Mouse (Mus musculus) brain, adult 2 months (tissue): ENCODE measurements at regions not wholly inside any gene's neighbourhood (a gene's known extent, or its start where the extent isn't known, plus 50 kb on each side); places are given as distances from the start of the nearest gene placed in this dataset.
A peak's percentile ranks its signal among the peaks of the same experiment; 100 is the strongest.

Experiments
- DNase-seq: peaks from one replicate; pipeline ENCODE4 v3.0.0; 2011; ENCODE audit warnings: low read depth, low spot score

DNA sequence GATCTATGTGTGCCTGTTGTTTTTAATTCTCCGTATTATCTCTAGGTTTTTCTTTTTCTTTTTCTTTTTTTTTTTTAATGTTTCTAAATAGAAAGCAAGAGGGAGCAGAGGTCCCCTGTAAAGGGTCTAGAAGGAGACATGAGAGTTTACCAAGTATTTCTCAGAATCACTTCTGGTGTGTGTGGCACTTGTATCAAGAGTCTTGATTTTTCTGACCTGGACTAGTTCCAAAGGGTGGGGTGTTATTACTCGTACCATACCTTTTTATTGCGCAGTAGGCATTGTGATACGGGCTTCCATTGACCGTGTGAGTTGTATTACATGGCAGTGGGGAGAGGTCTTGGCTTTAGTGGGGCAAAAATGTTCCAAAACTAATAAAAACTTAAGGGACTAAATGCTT, 63.2 kb upstream of the Bmp6 start:
- no peak for DNase-seq

DNA sequence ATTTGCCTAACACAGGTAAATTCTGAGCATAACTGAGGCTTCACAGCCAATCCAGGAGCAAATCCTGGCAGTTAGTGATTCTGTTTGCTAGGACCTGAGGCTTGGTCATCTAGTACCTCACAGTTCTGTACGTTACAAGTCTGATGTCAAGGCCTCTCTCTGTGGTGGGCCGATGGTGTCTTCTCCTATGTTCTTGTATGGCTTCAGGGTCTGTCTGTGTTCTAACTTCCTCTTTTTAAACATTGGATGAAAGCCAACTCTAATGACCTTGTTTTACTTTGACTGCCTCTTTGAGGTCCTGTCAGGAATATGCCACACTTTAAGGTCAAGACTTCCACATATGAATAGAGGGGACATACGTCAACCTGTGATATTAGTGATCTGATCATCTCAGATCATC, 56.9 kb upstream of the Bmp6 start:
- no peak for DNase-seq

DNA sequence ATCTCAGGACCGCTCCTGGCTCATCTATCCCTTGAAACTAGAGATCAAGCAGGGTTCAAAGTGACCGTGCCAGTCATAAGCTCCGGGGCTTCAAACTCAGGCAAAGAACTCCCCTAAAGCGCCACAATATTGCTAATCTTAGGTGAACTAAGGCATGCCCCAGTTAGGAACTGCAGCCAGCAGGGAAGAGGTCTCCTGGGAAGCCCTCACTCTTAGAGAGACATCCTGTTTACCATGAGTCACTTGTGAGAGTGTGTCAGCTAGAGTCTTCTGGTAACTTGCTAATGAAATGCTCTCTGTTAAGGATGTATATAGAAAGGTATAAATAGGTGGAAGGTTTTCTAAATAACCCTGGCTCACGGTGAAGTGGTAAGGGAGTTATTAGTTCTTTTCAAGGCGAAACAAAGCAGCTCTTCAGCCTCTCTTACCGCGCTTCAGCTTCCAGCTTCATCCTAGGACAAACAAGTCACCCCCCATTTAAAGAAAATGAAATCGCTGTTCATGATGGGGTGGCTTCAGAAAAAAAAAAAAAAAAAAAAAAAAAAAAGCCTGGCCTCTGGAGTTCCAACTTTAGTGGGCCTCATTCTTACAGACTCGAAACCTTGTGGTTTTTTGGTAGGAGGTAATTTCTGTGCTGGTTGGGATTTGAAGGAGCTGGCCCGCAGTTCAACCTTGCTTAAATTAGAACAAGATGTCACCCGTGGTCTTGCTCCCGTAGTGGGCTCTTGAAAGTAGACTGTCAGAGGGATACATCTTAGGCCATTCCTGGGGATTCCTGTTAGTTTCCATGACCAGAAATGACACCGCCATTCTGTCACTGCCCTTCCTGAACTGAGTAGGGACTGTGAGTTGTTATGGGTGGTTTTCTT, 56.1 kb upstream of the Bmp6 start:
- no peak for DNase-seq

DNA sequence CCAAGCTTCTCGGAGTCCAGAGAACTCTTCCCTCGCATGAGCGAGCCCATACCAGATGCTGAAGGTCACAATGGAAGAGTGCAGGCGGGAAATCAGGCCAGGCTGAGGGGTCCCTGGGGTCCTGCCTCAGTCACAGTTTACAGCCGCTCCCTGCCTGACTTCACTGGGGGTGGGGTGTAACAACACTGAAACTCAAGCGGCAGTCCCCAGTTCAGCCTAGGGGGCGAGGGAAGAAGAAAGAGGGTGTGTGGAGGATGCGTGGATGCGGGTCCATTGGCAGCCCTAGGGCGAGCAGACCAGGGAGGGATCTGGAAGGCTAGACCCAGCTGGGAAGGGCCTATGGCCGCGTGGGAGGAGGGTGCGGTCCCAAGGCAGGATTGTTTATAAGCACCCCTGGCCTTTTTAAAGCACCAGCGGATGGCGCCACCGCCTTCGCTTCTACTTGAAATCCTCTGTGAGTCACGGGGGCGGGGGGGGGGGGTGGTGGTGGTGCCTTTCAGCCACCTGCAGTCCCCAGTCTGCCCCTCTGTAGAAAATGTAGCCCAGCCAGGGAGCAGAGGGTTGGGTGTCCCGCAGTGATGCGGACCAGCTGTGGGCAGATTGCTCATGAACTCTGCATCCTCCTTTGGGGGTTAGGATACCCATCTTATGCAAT, 54.5 kb upstream of the Bmp6 start:
- peak; percentile 8 for DNase-seq

DNA sequence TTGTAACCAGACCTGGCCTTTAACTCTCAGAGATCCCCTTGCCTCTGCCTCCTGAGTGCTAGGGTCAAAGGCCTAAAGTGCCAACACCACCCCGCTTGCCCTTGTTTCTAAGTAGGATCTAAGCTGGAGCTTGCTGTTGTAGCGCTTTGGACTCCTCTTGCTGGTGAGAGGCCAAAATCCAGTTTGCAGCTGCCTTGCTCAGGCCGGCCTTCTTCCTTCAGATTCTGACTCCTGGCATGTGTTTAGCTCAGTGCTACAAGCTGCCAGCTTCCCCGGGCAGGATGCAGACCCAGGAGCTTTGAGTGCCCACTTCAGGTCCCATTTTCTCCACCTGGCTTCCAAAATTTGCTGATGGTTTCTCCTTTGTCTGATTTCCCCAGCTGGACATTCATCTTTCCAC, 53.4 kb upstream of the Bmp6 start:
- no peak for DNase-seq
